Mouse (Mus musculus) myocyte (in vitro differentiated cells): ENCODE results near the gene Olfr134. TPM values are rescaled to one million over a fixed set of nuclear protein-coding genes. Genes with fewer than 3 reads are reported as not detected.
"Not testable (repeated sequence)": the region's sequence is repeated elsewhere in the genome, so short reads cannot be mapped to it uniquely, and the experiment has no call there.

Experiments
- H3K27me3 ChIP-seq: one replicate; pipeline ENCODE4 v1.6.1; 2011; ENCODE audit not compliant: control insufficient read depth, insufficient read depth, insufficient read length
- H3K36me3 ChIP-seq: one replicate; pipeline ENCODE4 v1.6.1; 2011; ENCODE audit not compliant: control insufficient read depth, insufficient read depth
- H3K4me2 ChIP-seq: one replicate; pipeline ENCODE4 v1.6.1; 2011; ENCODE audit warnings: low read depth, control low read depth
- H3K4me3 ChIP-seq: one replicate; pipeline ENCODE4 v1.5.1; 2011; ENCODE audit warnings: mild to moderate bottlenecking, control low read depth, moderate library complexity
- H3K79me2 ChIP-seq: one replicate; pipeline ENCODE4 v1.6.1; 2011; ENCODE audit not compliant: control insufficient read depth, insufficient read depth
- H3ac ChIP-seq: one replicate; pipeline ENCODE4 v1.6.1; 2011; ENCODE audit not compliant: control insufficient read depth, insufficient read length
- CEBPB ChIP-seq: IDR thresholded peaks from 2 replicates; pipeline ENCODE4 v1.6.1; 2011; ENCODE audit warnings: mild to moderate bottlenecking, moderate library complexity; ENCODE audit not compliant: poor library complexity, insufficient read depth, severe bottlenecking
- E2F4 ChIP-seq: IDR thresholded peaks from one replicate; pipeline ENCODE4 v1.6.1; 2011; ENCODE audit warnings: mild to moderate bottlenecking, control low read depth, moderate library complexity; ENCODE audit not compliant: insufficient read depth
- MAX ChIP-seq: IDR thresholded peaks from one replicate; pipeline ENCODE4 v1.6.1; 2011; ENCODE audit warnings: low read depth, mild to moderate bottlenecking, control low read depth
- MYOD1 ChIP-seq, 3 experiments: IDR thresholded peaks; one replicate each; pipeline ENCODE4 v1.6.1; 2011; ENCODE audit warnings: control low read depth in 2 of 3, low read depth in 2 of 3, mild to moderate bottlenecking in 2 of 3, moderate library complexity in 1 of 3; ENCODE audit not compliant: insufficient read length in 2 of 3, control insufficient read depth in 1 of 3
- MYOG ChIP-seq, 3 experiments: IDR thresholded peaks; one replicate each; pipeline ENCODE4 v1.6.1; 2011; ENCODE audit warnings: control low read depth in 2 of 3, low read depth in 2 of 3, mild to moderate bottlenecking in 2 of 3; ENCODE audit not compliant: insufficient read length in 2 of 3, control insufficient read depth in 1 of 3, insufficient read depth in 1 of 3
- POLR2A ChIP-seq: IDR thresholded peaks from one replicate; pipeline ENCODE4 v1.6.1; 2011; ENCODE audit warnings: low read depth, mild to moderate bottlenecking, control low read depth, moderate library complexity; ENCODE audit not compliant: insufficient read length
- POLR2AphosphoS2 ChIP-seq: IDR thresholded peaks from one replicate; pipeline ENCODE4 v1.6.1; 2011; ENCODE audit warnings: low read depth, control low read depth; ENCODE audit not compliant: insufficient read length
- REST ChIP-seq: IDR thresholded peaks from one replicate; pipeline ENCODE4 v1.6.1; 2011; ENCODE audit warnings: mild to moderate bottlenecking, control low read depth, moderate library complexity; ENCODE audit not compliant: insufficient read depth, insufficient read length
- SRF ChIP-seq: IDR thresholded peaks from one replicate; pipeline ENCODE4 v1.6.1; 2011; ENCODE audit warnings: low read depth; ENCODE audit not compliant: control insufficient read depth, insufficient read length
- TCF12 ChIP-seq: IDR thresholded peaks from one replicate; pipeline ENCODE4 v1.6.1; 2011; ENCODE audit warnings: mild to moderate bottlenecking, control low read depth; ENCODE audit not compliant: poor library complexity, insufficient read depth, severe bottlenecking
- TCF3 ChIP-seq: IDR thresholded peaks from one replicate; pipeline ENCODE4 v1.6.1; 2011; ENCODE audit warnings: low read depth, control low read depth; ENCODE audit not compliant: insufficient read length
- USF1 ChIP-seq: IDR thresholded peaks from one replicate; pipeline ENCODE4 v1.6.1; 2011; ENCODE audit warnings: low read depth, mild to moderate bottlenecking, control low read depth, moderate library complexity
- polyA plus RNA-seq: library from polyadenylated mRNA; unstranded; fragments of >200 nt; fragmentation: generic; extraction: Trizol; gene quantifications from one replicate; pipeline ENCODE4 v1.2.1, GENCODE M21; 2012; ENCODE audit warnings: missing spikeins

Gene Olfr134
- not detected for polyA plus RNA-seq

GRCm38 (mm10) chr17:38171088-38171487, at the start of gene Olfr134:
Olfr134 (plus strand) TSS chr17:38171388.
- Histone ChIP-seq H3K79me2 (no peaks in the 10 kb centered on the region), H3ac (no peak within 1 kb of the TSS), H3K4me3 (no peak within 1 kb of the TSS), H3K4me2 (no peak within 1 kb of the TSS), H3K27me3 (no peaks in the 10 kb centered on the region), H3K36me3 (no peaks in the 10 kb centered on the region)
- no peak for TF ChIP-seq MYOD1 (IDR thresholded peaks at IDR 0.05; ENCODE audit: control insufficient read depth in 1 of 3, insufficient read length in 2 of 3, low read depth in 2 of 3)
- no peak for TF ChIP-seq TCF12

DNA sequence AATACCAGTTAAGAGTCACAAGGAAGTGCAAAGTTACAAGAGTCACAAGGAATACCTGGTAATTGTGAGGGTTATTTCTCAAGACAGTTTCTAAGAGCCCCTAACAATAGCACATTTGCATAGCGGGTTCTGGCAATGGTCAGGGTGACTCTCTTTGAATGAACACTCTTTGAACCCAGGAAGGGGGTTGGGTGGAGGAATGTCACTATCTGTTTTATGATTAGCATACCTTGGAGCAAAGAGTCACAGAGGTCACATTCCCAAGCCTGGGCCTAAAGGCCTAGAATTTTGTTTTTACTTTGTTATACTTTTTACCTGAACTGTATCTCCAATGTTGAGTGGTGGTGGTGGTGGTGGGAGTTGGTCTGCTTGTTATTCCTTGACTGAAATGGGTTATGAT, 47.0 kb upstream of the Olfr134 start:
- not testable (repeated sequence) for H3K79me2 ChIP-seq, H3K27me3 ChIP-seq, H3K4me2 ChIP-seq, H3K4me3 ChIP-seq, H3ac ChIP-seq, H3K36me3 ChIP-seq

DNA sequence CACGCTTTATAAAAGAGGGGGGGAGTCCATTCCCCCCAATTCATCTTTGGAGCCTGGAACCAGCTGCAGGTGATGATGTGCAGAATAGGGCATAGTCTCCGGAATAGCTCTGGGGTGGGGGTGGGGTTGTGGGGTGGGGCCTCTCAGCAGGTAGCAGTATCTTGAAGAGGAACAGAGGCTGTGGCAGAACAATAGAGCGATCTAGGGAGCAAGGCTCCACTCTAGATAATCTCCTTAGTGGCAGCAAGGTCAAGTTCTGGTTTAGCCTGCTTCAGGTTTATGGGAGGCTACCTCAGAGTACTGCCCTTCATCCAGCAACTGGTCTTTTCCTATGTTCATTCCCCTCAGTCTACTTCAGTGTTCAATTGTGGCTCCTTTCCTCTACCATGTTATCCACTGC, 45.8 kb upstream of the Olfr134 start:
- H3K36me3 ChIP-seq, H3K4me3 ChIP-seq, H3K4me2 ChIP-seq, H3K79me2 ChIP-seq, H3K27me3 ChIP-seq, H3ac ChIP-seq: not testable (repeated sequence)

- H3K4me3 ChIP-seq = no peak within 1 kb of the TSS
- no peaks in the 10 kb centered on the region for H3K79me2 ChIP-seq
- H3ac ChIP-seq = no peak within 1 kb of the TSS
- no peaks in the 10 kb centered on the region for H3K36me3 ChIP-seq
- no peaks in the 10 kb centered on the region for H3K27me3 ChIP-seq
- TF ChIP-seq POLR2A (no peak), SRF (no peak), TCF12 (no peak), POLR2AphosphoS2 (no peak)
- no peak within 1 kb of the TSS for H3K4me2 ChIP-seq
Observed at GRCm38 (mm10) chr17:38134426-38134825, 36.8 kb upstream of the Olfr134 start, which contains the start of gene Olfr132. Olfr132 (minus strand) TSS chr17:38134526.

DNA sequence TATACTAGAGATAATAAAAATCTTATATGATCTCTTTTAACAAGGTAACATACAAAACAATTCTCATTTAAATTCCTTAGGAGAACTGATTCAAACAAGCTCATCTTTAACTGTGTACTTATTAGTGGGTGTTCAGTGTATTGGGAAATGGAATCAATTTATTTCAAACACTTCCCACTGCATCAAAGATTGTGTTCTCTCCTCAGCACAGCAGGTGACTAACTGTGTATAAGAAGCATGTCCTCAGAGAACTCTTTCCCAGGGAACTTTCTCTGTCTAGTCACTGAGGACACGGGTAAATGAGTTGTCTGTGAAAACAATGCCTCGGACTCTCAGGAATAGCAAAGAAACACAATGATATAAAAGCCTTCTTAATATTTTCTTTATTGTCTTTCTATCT, 26.2 kb upstream of the Olfr134 start, which contains the start of gene Olfr133:
Olfr133 (plus strand) TSS at position 301 of the 400 bp plus-strand sequence.
- TF ChIP-seq TCF12 (no peak), E2F4 (no peak), USF1 (no peak), POLR2AphosphoS2 (no peak), MYOD1 (IDR thresholded peaks at IDR 0.05; ENCODE audit: control insufficient read depth in 1 of 3, insufficient read length in 2 of 3, low read depth in 2 of 3) (no peak), TCF3 (no peak), REST (no peak), POLR2A (no peak), MAX (no peak), CEBPB (no peak), SRF (no peak), MYOG (IDR thresholded peaks at IDR 0.05; ENCODE audit: control insufficient read depth in 1 of 3, insufficient read depth in 1 of 3, insufficient read length in 2 of 3, low read depth in 2 of 3) (no peak)
- Histone ChIP-seq H3K4me3 (no peak within 1 kb of the TSS), H3K4me2 (no peak within 1 kb of the TSS), H3K36me3 (no peaks in the 10 kb centered on the region), H3K27me3 (no peaks in the 10 kb centered on the region), H3ac (no peak within 1 kb of the TSS), H3K79me2 (no peaks in the 10 kb centered on the region)

- Histone ChIP-seq H3ac (no peak within 1 kb of the TSS), H3K79me2 (no peaks in the 10 kb centered on the region), H3K27me3 (no peaks in the 10 kb centered on the region), H3K36me3 (no peaks in the 10 kb centered on the region), H3K4me2 (no peak within 1 kb of the TSS), H3K4me3 (no peak within 1 kb of the TSS)
- no peak for TF ChIP-seq TCF12
- no peak for TF ChIP-seq E2F4
- no peak for TF ChIP-seq POLR2AphosphoS2
- TF ChIP-seq TCF3 = no peak
- no peak for TF ChIP-seq MYOD1 (IDR thresholded peaks at IDR 0.05; ENCODE audit: control insufficient read depth in 1 of 3, insufficient read length in 2 of 3, low read depth in 2 of 3)
- no peak for TF ChIP-seq REST
- TF ChIP-seq USF1 = no peak
- no peak for TF ChIP-seq MAX
- TF ChIP-seq SRF = no peak
- TF ChIP-seq CEBPB = no peak
- no peak for TF ChIP-seq MYOG (IDR thresholded peaks at IDR 0.05; ENCODE audit: control insufficient read depth in 1 of 3, insufficient read depth in 1 of 3, insufficient read length in 2 of 3, low read depth in 2 of 3)
- no peak for TF ChIP-seq POLR2A
Observed at GRCm38 (mm10) chr17:38204035-38204434, 32.8 kb downstream of the Olfr134 start, which contains the start of gene Olfr135. Olfr135 (plus strand) TSS chr17:38204335.

Other genes starting within 250 kb of the Olfr134 start
- not detected for gene Olfr761, start 218.3 kb upstream of the Olfr134 start, polyA plus RNA-seq
- gene Olfr129, start 111.3 kb upstream of the Olfr134 start, polyA plus RNA-seq = not detected
- not detected for gene Olfr130, start 107.5 kb upstream of the Olfr134 start, polyA plus RNA-seq
- gene Olfr131, start 82.7 kb upstream of the Olfr134 start, polyA plus RNA-seq = not detected
- gene Olfr132, start 36.9 kb upstream of the Olfr134 start, polyA plus RNA-seq = not detected
- gene Olfr133, start 26.1 kb upstream of the Olfr134 start, polyA plus RNA-seq = not detected
- not detected for gene Olfr135, start 32.9 kb downstream of the Olfr134 start, polyA plus RNA-seq
- not detected for gene Olfr138, start 89.6 kb downstream of the Olfr134 start, polyA plus RNA-seq
- gene Olfr137, start 136.2 kb downstream of the Olfr134 start, polyA plus RNA-seq = not detected
- not detected for gene Olfr136, start 158.4 kb downstream of the Olfr134 start, polyA plus RNA-seq
- gene Esp36, start 248.8 kb downstream of the Olfr134 start, polyA plus RNA-seq = not detected